Mouse (Mus musculus) lung, embryonic 14.5 days (tissue): ENCODE measurements around the gene Ephb1. TPM values are rescaled to one million over a fixed set of nuclear protein-coding genes. Genes with fewer than 3 reads are reported as not detected.

Experiments used
- ATAC-seq: fragments of 200-750 bp; cut with Nextera tagmentation; 2 replicates; pipeline ENCODE4 v1.8.0; 2017; ENCODE audit warnings: mild to moderate bottlenecking, moderate TSS enrichment, moderate library complexity; ENCODE audit not compliant: insufficient read depth
- DNase-seq: peaks from one replicate; pipeline ENCODE4 v3.0.0-alpha.2; 2015
- H3K27ac ChIP-seq: fragments of 300-500 bp; sonication (generic); 2 replicates; pipeline ENCODE4 v1.5.1; 2014; ENCODE audit warnings: low read depth, mild to moderate bottlenecking, moderate library complexity
- H3K27me3 ChIP-seq: fragments of 300-500 bp; sonication (generic); 2 replicates; pipeline ENCODE4 v1.6.1; 2014; ENCODE audit warnings: low read length, control low read depth; ENCODE audit not compliant: insufficient read depth
- H3K36me3 ChIP-seq: fragments of 300-500 bp; sonication (generic); 2 replicates; pipeline ENCODE4 v1.6.1; 2014; ENCODE audit warnings: control low read depth; ENCODE audit not compliant: insufficient read depth
- H3K4me1 ChIP-seq: fragments of 300-500 bp; sonication (generic); 2 replicates; pipeline ENCODE4 v1.6.1; 2014; ENCODE audit warnings: antibody characterized with exemption, control low read depth; ENCODE audit not compliant: insufficient read depth
- H3K4me2 ChIP-seq: fragments of 300-500 bp; sonication (generic); 2 replicates; pipeline ENCODE4 v1.6.1; 2014; ENCODE audit warnings: mild to moderate bottlenecking
- H3K4me3 ChIP-seq: fragments of 300-500 bp; sonication (generic); 2 replicates; pipeline ENCODE4 v1.5.1; 2014; ENCODE audit warnings: low read depth, low read length
- H3K9ac ChIP-seq: fragments of 300-500 bp; sonication (generic); 2 replicates; pipeline ENCODE4 v1.6.1; 2014
- H3K9me3 ChIP-seq: fragments of 300-500 bp; sonication (generic); 2 replicates; pipeline ENCODE4 v1.6.1; 2016; ENCODE audit warnings: low read depth, low read length, control low read depth
- CTCF ChIP-seq: IDR thresholded peaks from 2 replicates; pipeline ENCODE4 v1.5.1; 2016; ENCODE audit warnings: antibody characterized with exemption, low read depth
- WGBS: fragments of 180-500 bp; shearing (Covaris S2); extraction: QIAGEN DNeasy Blood & Tissue Kit; methylation state at CpG from one replicate; pipeline ENCODE4 v1.1.7; 2014; 5-methylcytosine and 5-hydroxymethylcytosine counted together
- polyA plus RNA-seq: library from polyadenylated mRNA; unstranded; fragments of >200 nt; fragmentation: Nextera tagmentation; extraction: Ambion mirVana; gene quantifications from 2 replicates; pipeline ENCODE4 v1.2.1, GENCODE M21; 2014

Ephb1 gene
- polyA plus RNA-seq, 1 experiment from 2014 or later, result 1.6 TPM

DNA sequence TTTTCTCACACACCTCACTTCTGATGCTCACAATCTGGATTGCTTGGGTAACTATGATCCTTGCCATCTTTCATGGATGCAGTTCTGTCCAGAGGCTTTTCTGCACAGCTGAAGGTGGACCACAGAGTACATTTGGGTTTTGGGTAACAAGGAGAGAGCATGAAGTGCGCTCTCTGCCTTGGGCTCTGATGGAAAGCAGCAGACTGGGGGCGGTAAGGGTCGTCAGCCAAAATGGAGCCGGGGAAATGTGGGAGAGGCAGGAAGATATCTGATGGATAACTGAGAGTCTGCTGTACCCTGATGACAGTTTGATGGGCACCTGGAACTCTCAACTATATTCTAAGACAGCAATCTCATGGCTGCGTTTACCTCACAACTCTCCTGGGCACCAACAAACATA is 19.4 kb upstream of the Ephb1 start:
- ATAC-seq (no peak), DNase-seq (no peak)
- no peak for TF ChIP-seq CTCF
- Histone ChIP-seq H3K36me3 (no peaks in the 10 kb centered on the region), H3K27me3 (no peaks in the 10 kb centered on the region), H3K4me2 (no peak overlapping the region), H3K4me3 (no peak overlapping the region), H3K4me1 (no peaks in the 10 kb centered on the region), H3K9ac (no peak overlapping the region), H3K9me3 (no peaks in the 10 kb centered on the region), H3K27ac (no peak overlapping the region)
- 75% methylated on average over 5 of the region's 5 CpGs for WGBS

GRCm38 (mm10) chr9:102371936-102372335 is 17.4 kb upstream of the Ephb1 start:
- no peaks in the 10 kb centered on the region for H3K9me3 ChIP-seq
- no peak overlapping the region for H3K27ac ChIP-seq
- H3K27me3 ChIP-seq, result no peaks in the 10 kb centered on the region
- no peak overlapping the region for H3K4me3 ChIP-seq
- no peak for ATAC-seq
- DNase-seq, result no peak
- no peak for TF ChIP-seq CTCF
- WGBS, result 74% methylated on average over 3 of the region's 3 CpGs
- H3K36me3 ChIP-seq, result no peaks in the 10 kb centered on the region
- H3K9ac ChIP-seq, result no peak overlapping the region
- no peak overlapping the region for H3K4me2 ChIP-seq
- H3K4me1 ChIP-seq, result no peaks in the 10 kb centered on the region

- WGBS, result 42% methylated on average over 14 of the region's 14 CpGs
Measured at GRCm38 (mm10) chr9:102371036-102371770, 16.7 kb upstream of the Ephb1 start.

DNA sequence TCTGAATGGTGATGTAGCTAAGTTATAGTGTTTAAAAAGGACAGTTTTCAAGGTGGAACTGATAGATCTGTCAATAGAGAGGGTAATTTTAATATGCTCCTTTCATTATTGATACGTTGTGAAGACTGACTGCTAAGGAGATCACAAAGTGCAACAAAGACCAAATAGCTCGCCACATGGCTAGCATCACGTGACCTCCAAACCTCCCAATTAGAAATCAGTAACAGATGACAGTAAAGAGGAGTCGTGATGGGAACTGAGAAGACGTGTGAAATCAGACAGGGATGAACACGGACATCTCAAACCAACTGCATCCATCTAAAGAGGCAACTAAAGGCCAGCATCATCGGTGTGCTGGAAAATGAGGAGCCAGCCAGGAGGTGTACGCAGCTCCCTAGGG is 15.6 kb upstream of the Ephb1 start:
- H3K4me1 ChIP-seq, result no peaks in the 10 kb centered on the region
- H3K9ac ChIP-seq, result no peak overlapping the region
- 57% methylated on average over 8 of the region's 8 CpGs for WGBS
- H3K27me3 ChIP-seq, result no peaks in the 10 kb centered on the region
- H3K36me3 ChIP-seq, result no peaks in the 10 kb centered on the region
- no peak overlapping the region for H3K4me2 ChIP-seq
- ATAC-seq (no peak), DNase-seq (no peak)
- no peak overlapping the region for H3K27ac ChIP-seq
- H3K4me3 ChIP-seq, result no peak overlapping the region
- TF ChIP-seq CTCF, result no peak
- no peaks in the 10 kb centered on the region for H3K9me3 ChIP-seq

More at GRCm38 (mm10) chr9:102371036-102371770, 16.7 kb upstream of the Ephb1 start:
- no peak for TF ChIP-seq CTCF
- ATAC-seq (no peak), DNase-seq (peak; percentile 46)
- Histone ChIP-seq H3K4me2 (no peak overlapping the region), H3K4me1 (no peaks in the 10 kb centered on the region), H3K9me3 (no peaks in the 10 kb centered on the region), H3K9ac (no peak overlapping the region), H3K36me3 (no peaks in the 10 kb centered on the region), H3K4me3 (no peak overlapping the region), H3K27me3 (no peaks in the 10 kb centered on the region), H3K27ac (no peak overlapping the region)

GRCm38 (mm10) chr9:102369141-102369540 is 14.6 kb upstream of the Ephb1 start:
- DNase-seq, result no peak
- 75% methylated on average over 3 of the region's 3 CpGs for WGBS

GRCm38 (mm10) chr9:102367796-102368195 is 13.3 kb upstream of the Ephb1 start:
- no peaks in the 10 kb centered on the region for H3K27me3 ChIP-seq
- WGBS, result 84% methylated on average over 2 of the region's 2 CpGs
- no peak for TF ChIP-seq CTCF

More at GRCm38 (mm10) chr9:102369141-102369540, 14.6 kb upstream of the Ephb1 start:
- Histone ChIP-seq H3K36me3 (no peaks in the 10 kb centered on the region), H3K27me3 (no peaks in the 10 kb centered on the region), H3K4me3 (no peak overlapping the region), H3K9me3 (no peaks in the 10 kb centered on the region), H3K4me2 (no peak overlapping the region), H3K4me1 (no peaks in the 10 kb centered on the region), H3K27ac (no peak overlapping the region), H3K9ac (no peak overlapping the region)
- peak; percentile 49 for TF ChIP-seq CTCF
- ATAC-seq, result no peak

GRCm38 (mm10) chr9:102365536-102365935 is 11.0 kb upstream of the Ephb1 start:
- H3K4me1 ChIP-seq, result no peaks in the 10 kb centered on the region
- no peak for DNase-seq
- H3K9ac ChIP-seq, result no peak overlapping the region
- H3K36me3 ChIP-seq, result no peaks in the 10 kb centered on the region
- TF ChIP-seq CTCF, result no peak
- H3K27me3 ChIP-seq, result no peaks in the 10 kb centered on the region
- H3K4me2 ChIP-seq, result no peak overlapping the region
- ATAC-seq, result no peak
- WGBS, result 74% methylated on average over 2 of the region's 2 CpGs
- no peak overlapping the region for H3K4me3 ChIP-seq
- no peak overlapping the region for H3K27ac ChIP-seq
- no peaks in the 10 kb centered on the region for H3K9me3 ChIP-seq

More at GRCm38 (mm10) chr9:102367796-102368195, 13.3 kb upstream of the Ephb1 start:
- H3K4me3 ChIP-seq, result no peak overlapping the region
- H3K4me2 ChIP-seq, result no peak overlapping the region
- H3K9me3 ChIP-seq, result no peaks in the 10 kb centered on the region
- H3K4me1 ChIP-seq, result no peaks in the 10 kb centered on the region
- H3K9ac ChIP-seq, result no peak overlapping the region
- ATAC-seq (no peak), DNase-seq (no peak)
- no peaks in the 10 kb centered on the region for H3K36me3 ChIP-seq
- H3K27ac ChIP-seq, result no peak overlapping the region
